Comparison of ENCODE assay signal across 9 mouse cellular contexts in the genomic region with DNA sequence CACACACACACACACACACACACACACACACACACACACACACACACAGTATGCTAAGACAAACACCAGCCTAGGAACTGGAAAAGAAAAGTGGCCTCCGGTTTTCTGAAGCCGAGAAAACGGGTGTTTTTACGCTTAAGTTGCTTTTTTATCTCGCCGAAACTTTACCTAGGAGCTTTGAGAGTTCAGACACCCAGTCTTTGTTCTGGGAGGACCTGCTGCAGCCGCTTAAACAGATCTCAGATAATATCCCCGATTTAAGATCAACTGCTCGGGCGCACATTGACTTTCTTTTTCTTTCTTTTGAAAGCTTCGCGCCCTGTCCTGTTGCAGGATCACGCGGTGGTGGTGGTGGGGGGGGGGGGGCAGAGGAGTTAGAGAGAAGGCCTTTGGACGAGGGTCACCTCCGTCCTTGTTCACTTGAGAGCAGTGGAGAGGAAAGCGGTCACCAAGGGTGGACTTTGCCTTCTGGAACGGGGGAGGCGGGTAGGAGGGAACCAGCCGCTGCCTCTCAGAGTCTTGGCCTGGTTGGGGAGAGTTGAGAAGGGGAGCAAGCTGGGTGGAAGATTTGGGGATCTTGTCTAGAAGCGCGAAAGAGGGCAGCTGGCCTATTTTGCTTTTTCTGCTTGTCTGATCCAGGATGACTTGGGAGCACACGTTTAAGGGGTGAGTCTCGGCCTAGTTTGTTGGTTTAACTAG. TPM values are rescaled to one million over a fixed set of nuclear protein-coding genes. Genes with fewer than 3 reads are reported as not detected.
DNase-seq lines count a peak whose midpoint lies in the region; ATAC-seq lines count a peak whose summit lies in the region.
"Had no signal": no experiment of that assay in that cellular context is flagged by ENCODE, and none has a peak within 500 bp of the region (broad histone marks: within the 10 kb centered on the region; RNA-seq: fewer than 3 reads in every experiment).

No protein-coding gene starts in this region.

- peaks cover 48% of the 10 kb centered on the region for H3K27me3 ChIP-seq in heart, embryonic 12.5 days (replicated peaks)
- H3K27me3 ChIP-seq in liver, embryonic 15.5 days, result peaks cover 100% of the 10 kb centered on the region

- no peaks in the 10 kb centered on the region for H3K36me3 ChIP-seq in heart, embryonic 12.5 days
- H3K36me3 ChIP-seq in liver, embryonic 15.5 days (replicated peaks), result no peaks in the 10 kb centered on the region

- H3K4me1 ChIP-seq in heart, embryonic 12.5 days (replicated peaks), result peaks cover 13% of the 10 kb centered on the region
- no peaks in the 10 kb centered on the region for H3K4me1 ChIP-seq in liver, embryonic 15.5 days (replicated peaks)

- peak overlapping the region; percentile 36; the same call in 1 of the 2 replicates for H3K27ac ChIP-seq in heart, embryonic 12.5 days (ENCODE audit: poor library complexity, severe bottlenecking)
- H3K27ac ChIP-seq in liver, embryonic 15.5 days (replicated peaks), result no peak overlapping the region
- H3K27ac ChIP-seq: liver, embryonic 14.5 days had no signal

- H3K9ac ChIP-seq in heart, embryonic 12.5 days, result peak overlapping the region; percentile 64
- no peak overlapping the region for H3K9ac ChIP-seq in liver, embryonic 15.5 days
- H3K9ac ChIP-seq: liver, embryonic 14.5 days had no signal

- intact Hi-C loops in heart, postnatal 14 days (cut with DNase I), result no loop called here

- no peak for DNase-seq in heart, postnatal 14 days
- DNase-seq in embryo, embryonic 10 days (ENCODE audit: low spot score), result peak; percentile 42
- peak; percentile 74 for DNase-seq in kidney, adult 18-20 months
- DNase-seq in frontal cortex, postnatal 14 days (ENCODE audit: low spot score in 2 of 2), result no peak
- no peak for DNase-seq in adrenal gland, adult 2 months
- DNase-seq in layer of hippocampus, adult 9-11 months, result no peak

- no peak for ATAC-seq in heart, embryonic 12.5 days (ENCODE audit: insufficient number of reproducible peaks, low FRiP score)
- no peak for ATAC-seq in liver, embryonic 15.5 days (ENCODE audit: insufficient read depth)

- peak overlapping the region; percentile 60 for H3K4me2 ChIP-seq in heart, embryonic 12.5 days
- peak overlapping the region; percentile 23; the same call in 1 of the 2 replicates for H3K4me2 ChIP-seq in liver, embryonic 15.5 days

- WGBS in heart, embryonic 12.5 days, result 6% methylated on average over 24 of the region's 24 CpGs
- WGBS in liver, embryonic 15.5 days (ENCODE audit: insufficient replicate concordance), result 5% methylated on average over 24 of the region's 24 CpGs

- no peaks in the 10 kb centered on the region for H3K9me3 ChIP-seq in heart, embryonic 12.5 days (replicated peaks)
- no peaks in the 10 kb centered on the region for H3K9me3 ChIP-seq in liver, embryonic 15.5 days (replicated peaks)

- peak overlapping the region; percentile 27 for H3K4me3 ChIP-seq in heart, embryonic 12.5 days
- H3K4me3 ChIP-seq in liver, embryonic 15.5 days (replicated peaks), result no peak overlapping the region

RNA-seq across cellular contexts. Expression of a gene that starts 21.2 kb away (rescaled TPM):
- 39.1 and 41.3 TPM in 2 replicates for polyA plus RNA-seq in heart, embryonic 12.5 days (2016; fragmentation: Nextera tagmentation; extraction: Ambion mirVana)
- under 1 TPM; 0.83 to 0.91 TPM for total RNA-seq in heart, postnatal 14 days (2021)
- 0.64 and 0.90 TPM in 2 replicates for polyA plus RNA-seq in liver, embryonic 15.5 days (2015; fragmentation: Nextera tagmentation; extraction: Ambion mirVana)
- total RNA-seq in adrenal gland, adult 2 months (2021), result under 1 TPM in 1 of 2 experiments, not detected in 1; 0.32 TPM
- 0.22 and 0.27 TPM in 2 replicates for polyA plus RNA-seq in adrenal gland, adult 2 months (2012; rRNA removed)

Comparison
In these comparisons a context has a peak if more than half of its experiments do, and no peak if none do; other contexts are left out.
1. DNase-seq: peak in embryo, embryonic 10 days (single experiment) and kidney, adult 18-20 months (single experiment); none in heart, postnatal 14 days (0 of 2), frontal cortex, postnatal 14 days (0 of 2), adrenal gland, adult 2 months (single experiment) and layer of hippocampus, adult 9-11 months (single experiment).
2. RNA of a gene that starts 21.2 kb away (polyA plus RNA-seq): 39.1 to 41.3 TPM in heart, embryonic 12.5 days; 0.64 to 0.90 TPM in liver, embryonic 15.5 days and 0.22 to 0.27 TPM in adrenal gland, adult 2 months; every median in the first group is over 10 times any median in the second.